Mouse (Mus musculus): ENCODE results near the gene Syt3. TPM values are rescaled to one million over a fixed set of nuclear protein-coding genes. Genes with fewer than 3 reads are reported as not detected.
A peak's percentile ranks its signal among the peaks of the same experiment; 100 is the strongest.

Gene Syt3
- polyA plus RNA-seq, 1 experiment from 2014 or later: 61.8 TPM

DNA sequence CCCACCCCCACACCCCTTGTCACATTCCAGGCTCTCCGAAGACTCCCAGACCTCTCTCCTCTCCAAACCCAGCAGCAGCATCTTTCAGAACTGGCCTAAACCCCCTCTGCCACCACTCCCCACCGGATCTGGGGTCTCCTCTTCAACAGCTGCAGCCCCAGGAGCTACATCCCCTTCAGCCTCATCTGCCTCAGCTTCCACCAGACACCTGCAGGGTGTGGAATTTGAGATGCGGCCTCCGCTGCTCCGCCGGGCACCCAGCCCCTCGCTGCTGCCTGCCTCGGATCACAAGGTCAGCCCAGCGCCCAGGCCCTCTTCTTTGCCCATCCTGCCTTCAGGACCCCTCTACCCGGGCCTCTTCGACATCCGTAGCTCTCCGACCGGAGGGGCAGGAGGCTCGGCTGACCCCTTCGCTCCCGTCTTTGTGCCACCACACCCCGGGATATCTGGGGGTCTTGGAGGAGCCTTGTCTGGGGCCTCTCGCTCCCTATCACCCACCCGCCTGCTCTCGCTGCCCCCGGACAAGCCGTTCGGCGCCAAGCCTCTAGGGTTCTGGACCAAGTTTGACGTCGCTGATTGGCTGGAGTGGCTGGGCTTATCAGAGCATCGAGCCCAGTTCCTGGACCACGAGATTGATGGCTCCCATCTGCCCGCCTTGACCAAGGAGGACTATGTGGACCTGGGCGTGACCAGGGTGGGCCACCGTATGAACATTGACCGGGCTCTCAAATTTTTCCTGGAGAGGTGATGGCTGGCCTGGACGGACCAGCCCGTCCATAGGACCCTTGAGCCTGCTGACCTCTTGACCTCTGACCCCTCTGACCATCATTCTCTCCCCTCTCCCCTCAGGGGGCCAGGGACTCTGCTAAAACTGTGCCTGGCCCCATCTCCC, 27.1 kb upstream of the Syt3 start:
- WGBS: 4% methylated on average over 35 of the region's 35 CpGs
- H3K36me3 ChIP-seq (replicated peaks; ENCODE audit: control insufficient read depth, insufficient read depth): peaks cover 43% of the 10 kb centered on the region
- H3K9me3 ChIP-seq (ENCODE audit: control insufficient read depth, low read length): no peaks in the 10 kb centered on the region
- H3K27ac ChIP-seq: no peak overlapping the region
- H3K4me2 ChIP-seq (replicated peaks): no peak overlapping the region
- peaks cover 45% of the 10 kb centered on the region for H3K27me3 ChIP-seq (ENCODE audit: control insufficient read depth, insufficient read depth, low read length)
- H3K4me1 ChIP-seq (replicated peaks; ENCODE audit: control insufficient read depth, insufficient read depth, low read length): peaks cover 40% of the 10 kb centered on the region
- H3K9ac ChIP-seq: 0 out of 2 replicates have a peak overlapping the region, but pooled peaks have one; percentile 2
- no peak overlapping the region for H3K4me3 ChIP-seq (replicated peaks; ENCODE audit: low read length)
- no peak for ATAC-seq (ENCODE audit: low FRiP score)
- no peak for DNase-seq (ENCODE audit: low spot score)

DNA sequence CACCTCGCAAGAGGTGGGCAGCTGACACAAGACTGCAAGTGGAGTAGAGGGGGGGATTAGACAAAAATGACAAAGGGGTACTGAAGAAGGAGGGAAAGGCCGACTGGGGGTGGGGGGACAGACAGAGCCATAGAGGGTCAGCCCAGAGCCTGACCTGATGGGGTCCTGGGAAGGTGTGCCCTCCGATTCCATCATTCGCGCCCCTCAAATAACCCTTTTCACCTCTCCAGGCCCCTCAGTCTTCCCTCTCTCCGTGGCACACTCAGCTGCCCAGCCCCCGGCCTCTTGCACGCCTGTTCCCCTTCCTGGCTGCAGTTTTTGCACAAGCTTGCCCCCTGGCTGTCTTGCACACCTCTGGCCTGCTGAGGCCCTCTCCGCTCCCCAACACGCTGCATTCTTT, 26.4 kb upstream of the Syt3 start:
- no peaks in the 10 kb centered on the region for H3K9me3 ChIP-seq (ENCODE audit: control insufficient read depth, low read length)
- no peak overlapping the region for H3K9ac ChIP-seq
- peaks cover 36% of the 10 kb centered on the region for H3K36me3 ChIP-seq (replicated peaks; ENCODE audit: control insufficient read depth, insufficient read depth)
- WGBS: 11% methylated on average over 10 of the region's 10 CpGs
- H3K27me3 ChIP-seq (ENCODE audit: control insufficient read depth, insufficient read depth, low read length): peaks cover 38% of the 10 kb centered on the region
- ATAC-seq (ENCODE audit: low FRiP score): no peak
- H3K4me1 ChIP-seq (replicated peaks; ENCODE audit: control insufficient read depth, insufficient read depth, low read length): peaks cover 34% of the 10 kb centered on the region
- H3K27ac ChIP-seq: no peak overlapping the region
- H3K4me2 ChIP-seq (replicated peaks): no peak overlapping the region
- no peak for DNase-seq (ENCODE audit: low spot score)
- H3K4me3 ChIP-seq (replicated peaks; ENCODE audit: low read length): no peak overlapping the region

DNA sequence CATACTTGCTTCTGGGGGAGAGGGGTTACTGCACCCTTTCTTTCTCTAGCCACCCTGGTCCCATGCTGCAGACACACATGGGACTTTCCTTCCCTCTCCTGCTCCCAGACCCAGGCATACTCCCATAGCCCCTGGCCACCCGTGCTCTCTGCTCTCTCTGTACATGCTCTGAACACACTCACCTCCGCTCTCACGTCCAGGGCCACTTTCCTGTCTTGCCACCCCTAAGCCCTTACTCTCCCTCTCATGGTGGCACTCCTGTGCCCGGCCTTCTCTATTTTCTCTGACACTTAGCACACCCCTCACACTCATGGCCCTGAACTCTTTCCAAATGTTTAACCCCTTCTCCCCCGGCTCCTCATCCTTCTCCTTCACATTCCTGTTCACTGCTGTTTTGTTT, 25.9 kb upstream of the Syt3 start:
- Histone ChIP-seq H3K27me3 (ENCODE audit: control insufficient read depth, insufficient read depth, low read length) (peaks cover 33% of the 10 kb centered on the region), H3K4me2 (replicated peaks) (peak overlapping the region; percentile 15; the same call in 1 of the 2 replicates), H3K27ac (no peak overlapping the region)

DNA sequence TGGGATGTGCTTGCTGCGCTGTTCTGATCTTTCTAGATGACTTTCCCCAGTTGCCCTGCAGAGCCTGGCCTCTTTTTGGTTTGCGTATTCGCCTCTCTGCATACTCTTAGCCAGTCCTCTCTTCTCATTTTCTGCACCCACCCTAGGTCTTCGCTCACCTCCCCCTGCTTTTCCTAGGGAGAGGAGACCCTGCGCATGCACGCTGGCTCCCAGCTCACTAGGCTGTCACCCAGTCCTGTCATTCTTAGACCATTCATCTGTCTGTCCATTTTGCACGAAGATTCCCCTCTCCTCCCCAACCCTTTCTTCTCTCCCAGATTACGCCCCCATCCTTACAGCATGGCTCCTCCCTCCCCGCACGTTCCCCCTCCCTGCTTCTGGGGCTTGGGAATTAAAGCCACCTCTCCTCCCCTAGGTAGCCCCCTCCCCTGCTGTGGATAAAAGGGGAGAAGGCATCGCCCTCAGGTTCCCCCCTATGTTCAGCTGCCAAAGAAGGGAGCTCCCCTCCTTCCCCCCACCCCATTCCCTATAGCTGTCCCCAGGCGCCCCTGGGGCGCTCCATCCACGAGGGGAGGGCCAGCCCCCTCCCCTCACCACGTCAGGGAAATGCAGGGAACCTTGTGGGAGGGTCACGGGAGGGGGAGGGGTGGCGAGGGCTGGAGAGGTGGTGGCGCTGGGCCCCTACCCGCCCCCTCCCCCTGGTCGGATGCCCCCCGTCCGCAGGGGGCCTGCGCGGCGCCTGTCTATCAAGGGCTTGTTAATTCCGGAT, 24.8 kb upstream of the Syt3 start:
- peak overlapping the region; percentile 84 for H3K4me2 ChIP-seq (replicated peaks)
- H3K9ac ChIP-seq: peak overlapping the region; percentile 64
- H3K4me3 ChIP-seq (replicated peaks; ENCODE audit: low read length): peak overlapping the region; percentile 43
- 3% methylated on average over 24 of the region's 26 CpGs for WGBS
- H3K4me1 ChIP-seq (replicated peaks; ENCODE audit: control insufficient read depth, insufficient read depth, low read length): peaks cover 28% of the 10 kb centered on the region
- DNase-seq (ENCODE audit: low spot score) (no peak), ATAC-seq (ENCODE audit: low FRiP score) (peak; percentile 24)
- peaks cover 21% of the 10 kb centered on the region for H3K36me3 ChIP-seq (replicated peaks; ENCODE audit: control insufficient read depth, insufficient read depth)
- H3K9me3 ChIP-seq (ENCODE audit: control insufficient read depth, low read length): no peaks in the 10 kb centered on the region
- H3K27ac ChIP-seq: peak overlapping the region; percentile 93
- H3K27me3 ChIP-seq (ENCODE audit: control insufficient read depth, insufficient read depth, low read length): peaks cover 23% of the 10 kb centered on the region

More for the DNA sequence above, 25.9 kb upstream of the Syt3 start:
- peaks cover 32% of the 10 kb centered on the region for H3K36me3 ChIP-seq (replicated peaks; ENCODE audit: control insufficient read depth, insufficient read depth)
- no peak for ATAC-seq (ENCODE audit: low FRiP score)
- DNase-seq (ENCODE audit: low spot score): no peak
- no peaks in the 10 kb centered on the region for H3K9me3 ChIP-seq (ENCODE audit: control insufficient read depth, low read length)
- WGBS: 18% methylated on average over 5 of the region's 5 CpGs
- H3K4me1 ChIP-seq (replicated peaks; ENCODE audit: control insufficient read depth, insufficient read depth, low read length): peaks cover 31% of the 10 kb centered on the region
- no peak overlapping the region; the same call in 1 of the 2 replicates for H3K9ac ChIP-seq
- H3K4me3 ChIP-seq (replicated peaks; ENCODE audit: low read length): no peak overlapping the region

DNA sequence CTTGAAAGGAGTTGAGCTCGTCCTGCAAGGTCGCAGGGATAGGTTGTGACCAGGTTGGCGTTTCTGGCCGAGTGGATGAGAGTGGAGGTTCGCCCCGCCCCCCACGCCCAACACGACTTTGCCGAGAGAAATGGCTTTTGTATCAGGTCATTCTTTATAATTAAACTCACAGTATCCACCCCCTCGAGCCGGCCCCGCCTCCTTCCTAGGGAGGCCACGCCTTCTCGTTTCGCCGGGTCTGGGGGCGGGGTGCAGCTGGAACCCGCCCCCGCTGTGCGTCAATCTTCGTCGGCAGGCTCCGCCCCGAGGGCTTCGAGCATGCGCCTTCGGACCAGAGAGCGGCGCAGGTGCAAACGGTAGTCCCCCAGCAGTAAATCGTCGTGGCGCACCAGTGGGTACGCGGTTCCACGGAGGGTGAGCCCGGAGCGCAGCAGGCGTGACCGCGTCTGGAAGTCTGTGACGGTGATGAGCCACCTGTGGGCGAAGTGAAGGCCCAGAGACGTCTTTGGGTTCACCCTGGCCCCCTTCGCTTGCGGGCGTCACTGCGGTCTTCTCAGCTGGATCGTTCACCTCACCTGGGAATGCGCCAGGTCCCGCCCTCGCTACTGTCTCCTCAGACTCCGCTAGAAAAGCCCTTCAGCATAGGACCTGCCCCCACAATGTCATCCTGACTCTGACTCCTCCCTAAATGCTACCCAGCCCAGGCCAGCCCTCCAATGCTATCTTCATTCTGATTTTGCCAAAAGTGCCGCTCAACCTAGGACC, 23.8 kb upstream of the Syt3 start:
- Histone ChIP-seq H3K9ac (peak overlapping the region; percentile 64), H3K27me3 (ENCODE audit: control insufficient read depth, insufficient read depth, low read length) (peaks cover 12% of the 10 kb centered on the region), H3K4me1 (replicated peaks; ENCODE audit: control insufficient read depth, insufficient read depth, low read length) (peaks cover 27% of the 10 kb centered on the region), H3K4me2 (replicated peaks) (peak overlapping the region; percentile 84), H3K4me3 (replicated peaks; ENCODE audit: low read length) (peak overlapping the region; percentile 43), H3K27ac (peak overlapping the region; percentile 93), H3K36me3 (replicated peaks; ENCODE audit: control insufficient read depth, insufficient read depth) (peaks cover 11% of the 10 kb centered on the region; the same call in 1 of the 2 replicates), H3K9me3 (ENCODE audit: control insufficient read depth, low read length) (no peaks in the 10 kb centered on the region)
- ATAC-seq (ENCODE audit: low FRiP score) (peak; percentile 82), DNase-seq (ENCODE audit: low spot score) (peak; percentile 97)
- under 1% methylated on average over 54 of the region's 54 CpGs for WGBS

DNA sequence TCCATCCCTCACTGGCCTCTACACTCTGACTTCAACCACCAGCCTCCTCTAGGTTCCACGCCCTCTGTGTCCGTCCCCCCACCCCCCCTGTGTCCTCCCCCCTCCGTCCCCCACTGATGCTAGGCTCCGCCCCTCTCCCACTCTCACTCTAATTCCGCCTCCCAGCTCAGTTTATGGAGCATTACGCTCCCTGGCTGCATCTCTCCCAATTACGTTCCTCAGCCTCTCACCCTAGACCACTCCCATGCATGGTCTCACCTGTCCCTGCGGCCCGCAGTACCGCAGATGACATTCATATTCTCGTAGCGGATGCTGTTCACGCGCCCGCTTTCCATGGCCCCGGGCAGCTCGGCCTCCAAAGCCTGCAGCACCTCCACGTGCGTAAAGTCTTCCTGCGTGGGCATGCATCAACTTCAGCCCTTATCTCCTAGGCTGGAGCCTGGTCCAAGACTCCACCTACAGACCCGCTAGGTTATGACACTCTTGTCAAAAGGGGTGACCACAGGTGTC, 23.1 kb upstream of the Syt3 start:
- Histone ChIP-seq H3K36me3 (replicated peaks; ENCODE audit: control insufficient read depth, insufficient read depth) (peaks cover 11% of the 10 kb centered on the region; the same call in 1 of the 2 replicates), H3K27me3 (ENCODE audit: control insufficient read depth, insufficient read depth, low read length) (peaks cover 11% of the 10 kb centered on the region), H3K4me3 (replicated peaks; ENCODE audit: low read length) (peak overlapping the region; percentile 43), H3K9ac (peak overlapping the region; percentile 64), H3K27ac (peak overlapping the region; percentile 93), H3K9me3 (ENCODE audit: control insufficient read depth, low read length) (no peaks in the 10 kb centered on the region), H3K4me1 (replicated peaks; ENCODE audit: control insufficient read depth, insufficient read depth, low read length) (peaks cover 27% of the 10 kb centered on the region), H3K4me2 (replicated peaks) (peak overlapping the region; percentile 84)
- ATAC-seq (ENCODE audit: low FRiP score) (peak; percentile 44), DNase-seq (ENCODE audit: low spot score) (no peak)
- 10% methylated on average over 21 of the region's 21 CpGs for WGBS

DNA sequence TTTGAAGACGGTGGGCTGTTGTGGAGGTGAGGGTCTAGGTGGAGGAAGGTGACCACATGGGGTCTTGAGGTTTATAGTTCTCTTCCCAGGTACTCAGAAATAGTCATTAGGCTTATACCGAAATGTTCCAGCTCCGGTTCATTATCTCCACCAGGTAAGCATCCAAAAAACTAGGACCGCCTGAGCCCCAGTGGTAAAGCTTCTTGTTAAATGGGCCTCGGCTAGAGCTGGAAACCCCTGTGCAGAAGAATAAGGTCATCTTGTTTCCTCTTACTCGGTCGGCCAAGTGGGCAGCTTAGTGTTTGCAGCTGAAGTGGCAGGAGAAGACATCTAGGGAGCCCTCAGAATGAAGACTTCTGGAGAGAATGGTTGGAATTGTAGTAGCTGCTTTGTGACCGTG, 11.2 kb upstream of the Syt3 start:
- Histone ChIP-seq H3K4me1 (replicated peaks; ENCODE audit: control insufficient read depth, insufficient read depth, low read length) (peaks cover 11% of the 10 kb centered on the region), H3K4me3 (replicated peaks; ENCODE audit: low read length) (no peak overlapping the region), H3K27ac (no peak overlapping the region), H3K9me3 (ENCODE audit: control insufficient read depth, low read length) (no peaks in the 10 kb centered on the region), H3K9ac (no peak overlapping the region), H3K27me3 (ENCODE audit: control insufficient read depth, insufficient read depth, low read length) (no peaks in the 10 kb centered on the region), H3K36me3 (replicated peaks; ENCODE audit: control insufficient read depth, insufficient read depth) (no peaks in the 10 kb centered on the region), H3K4me2 (replicated peaks) (no peak overlapping the region)
- DNase-seq (ENCODE audit: low spot score) (no peak), ATAC-seq (ENCODE audit: low FRiP score) (no peak)
- WGBS: 92% methylated on average over 8 of the region's 8 CpGs

DNA sequence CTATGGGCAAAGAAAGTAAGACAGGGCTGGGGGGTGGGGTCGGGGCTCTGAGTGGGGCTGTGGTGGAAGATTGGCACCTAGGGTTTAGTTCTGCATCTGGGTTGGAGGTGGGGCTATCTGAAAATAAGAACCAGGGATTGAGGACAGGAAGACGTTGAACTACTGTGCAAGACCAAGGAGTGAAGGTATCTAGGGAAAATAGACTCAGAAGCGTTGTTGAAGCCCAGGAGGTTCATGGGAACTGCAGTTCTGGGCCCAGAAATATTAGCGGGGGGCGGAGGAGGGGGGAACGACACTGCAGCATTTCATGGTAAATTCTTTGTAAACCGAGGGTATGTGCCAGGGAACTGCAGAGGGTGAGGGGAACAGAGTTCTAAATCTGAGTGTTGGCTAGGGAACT, 10.4 kb upstream of the Syt3 start:
- H3K9ac ChIP-seq: peak overlapping the region; percentile 53; the same call in 1 of the 2 replicates
- ATAC-seq (ENCODE audit: low FRiP score): peak; percentile 34; the same call in 1 of the 2 replicates
- H3K27ac ChIP-seq: no peak overlapping the region

More for the DNA sequence above, 10.4 kb upstream of the Syt3 start:
- Histone ChIP-seq H3K4me2 (replicated peaks) (peak overlapping the region; percentile 62), H3K4me1 (replicated peaks; ENCODE audit: control insufficient read depth, insufficient read depth, low read length) (peaks cover 11% of the 10 kb centered on the region), H3K4me3 (replicated peaks; ENCODE audit: low read length) (peak overlapping the region; percentile 44), H3K27me3 (ENCODE audit: control insufficient read depth, insufficient read depth, low read length) (no peaks in the 10 kb centered on the region), H3K36me3 (replicated peaks; ENCODE audit: control insufficient read depth, insufficient read depth) (no peaks in the 10 kb centered on the region), H3K9me3 (ENCODE audit: control insufficient read depth, low read length) (no peaks in the 10 kb centered on the region)
- DNase-seq (ENCODE audit: low spot score): no peak
- 12% methylated on average over 7 of the region's 7 CpGs for WGBS

Data from hindbrain, embryonic 14.5 days (tissue).